Mouse (Mus musculus): Measurements from ENCODE around the gene Pik3c2a. TPM values are rescaled to one million over a fixed set of nuclear protein-coding genes. Genes with fewer than 3 reads are reported as not detected.
A peak's percentile ranks its signal among the peaks of the same experiment; 100 is the strongest.

The Pik3c2a gene
- polyA plus RNA-seq, 1 experiment, result 67.7 TPM

DNA sequence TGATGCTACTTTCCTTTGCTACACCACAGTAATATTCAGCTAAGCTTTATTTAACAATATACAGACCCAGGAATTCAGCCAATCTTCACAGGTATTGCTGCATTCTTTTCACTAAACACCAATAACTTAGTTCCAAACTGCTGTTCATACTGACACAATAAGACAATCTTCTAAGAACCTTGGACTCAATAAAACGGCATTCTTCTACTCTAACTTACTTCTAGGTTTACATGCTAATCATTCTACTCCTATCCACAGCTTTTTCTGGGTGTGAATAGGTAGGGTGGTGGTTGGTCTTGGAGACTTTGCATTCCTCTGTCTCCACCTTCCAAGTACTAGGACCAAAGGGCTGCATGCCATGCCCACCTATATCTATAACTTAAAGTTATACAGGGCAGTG is 69.0 kb downstream of the Pik3c2a start:
- H3K9ac ChIP-seq (ENCODE audit: low read depth, poor library complexity, severe bottlenecking), result no peak overlapping the region
- H3K4me1 ChIP-seq (ENCODE audit: control insufficient read depth, insufficient read depth, low read length), result no peaks in the 10 kb centered on the region
- H3K27ac ChIP-seq (ENCODE audit: insufficient read depth, low read length), result no peak overlapping the region
- peaks cover 2% of the 10 kb centered on the region; the same call in 1 of the 2 replicates for H3K36me3 ChIP-seq (ENCODE audit: control insufficient read depth, insufficient read depth, low read length, poor library complexity, severe bottlenecking)
- H3K9me3 ChIP-seq (replicated peaks; ENCODE audit: control insufficient read depth, insufficient read depth, low read length, poor library complexity, severe bottlenecking), result no peaks in the 10 kb centered on the region
- no peaks in the 10 kb centered on the region for H3K27me3 ChIP-seq (ENCODE audit: control insufficient read depth, insufficient read depth, low read length, poor library complexity, severe bottlenecking)
- TF ChIP-seq POLR2A (IDR thresholded peaks at IDR 0.05; ENCODE audit: insufficient read depth, low read length), result no peak
- TF ChIP-seq CTCF (IDR thresholded peaks at IDR 0.05; ENCODE audit: low read depth, low read length), result no peak
- no peak for TF ChIP-seq EP300 (IDR thresholded peaks at IDR 0.05; ENCODE audit: insufficient read depth, low read depth, low read length)
- no peak overlapping the region for H3K4me3 ChIP-seq (ENCODE audit: low read depth, low read length)

GRCm38 (mm10) chr7:116336226-116336625 is 107.0 kb downstream of the Pik3c2a start:
- H3K36me3 ChIP-seq (ENCODE audit: control insufficient read depth, insufficient read depth, low read length, poor library complexity, severe bottlenecking), result peaks cover 36% of the 10 kb centered on the region
- TF ChIP-seq POLR2A (IDR thresholded peaks at IDR 0.05; ENCODE audit: insufficient read depth, low read length) (no peak), CTCF (IDR thresholded peaks at IDR 0.05; ENCODE audit: low read depth, low read length) (no peak), EP300 (IDR thresholded peaks at IDR 0.05; ENCODE audit: insufficient read depth, low read depth, low read length) (no peak)
- no peaks in the 10 kb centered on the region for H3K9me3 ChIP-seq (replicated peaks; ENCODE audit: control insufficient read depth, insufficient read depth, low read length, poor library complexity, severe bottlenecking)
- no peak overlapping the region for H3K27ac ChIP-seq (ENCODE audit: insufficient read depth, low read length)
- no peaks in the 10 kb centered on the region for H3K27me3 ChIP-seq (ENCODE audit: control insufficient read depth, insufficient read depth, low read length, poor library complexity, severe bottlenecking)
- H3K4me3 ChIP-seq (ENCODE audit: low read depth, low read length), result no peak overlapping the region
- no peaks in the 10 kb centered on the region for H3K4me1 ChIP-seq (ENCODE audit: control insufficient read depth, insufficient read depth, low read length)
- 0 out of 2 replicates have a peak overlapping the region, but pooled peaks have one; percentile 35 for H3K9ac ChIP-seq (ENCODE audit: low read depth, poor library complexity, severe bottlenecking)

- H3K36me3 ChIP-seq (ENCODE audit: control insufficient read depth, insufficient read depth, low read length, poor library complexity, severe bottlenecking), result peaks cover 45% of the 10 kb centered on the region
- peak overlapping the region; percentile 90 for H3K9ac ChIP-seq (ENCODE audit: low read depth, poor library complexity, severe bottlenecking)
- TF ChIP-seq POLR2A (IDR thresholded peaks at IDR 0.05; ENCODE audit: insufficient read depth, low read length) (no peak), CTCF (IDR thresholded peaks at IDR 0.05; ENCODE audit: low read depth, low read length) (no peak), EP300 (IDR thresholded peaks at IDR 0.05; ENCODE audit: insufficient read depth, low read depth, low read length) (no peak)
These were observed 108.1 kb downstream of the Pik3c2a start for GRCm38 (mm10) chr7:116335133-116335532.

GRCm38 (mm10) chr7:116334669-116335038 is 108.6 kb downstream of the Pik3c2a start:
- Histone ChIP-seq H3K4me3 (ENCODE audit: low read depth, low read length) (peak overlapping the region; percentile 97), H3K9me3 (replicated peaks; ENCODE audit: control insufficient read depth, insufficient read depth, low read length, poor library complexity, severe bottlenecking) (no peaks in the 10 kb centered on the region), H3K36me3 (ENCODE audit: control insufficient read depth, insufficient read depth, low read length, poor library complexity, severe bottlenecking) (peaks cover 49% of the 10 kb centered on the region), H3K27ac (ENCODE audit: insufficient read depth, low read length) (peak overlapping the region; percentile 60), H3K27me3 (ENCODE audit: control insufficient read depth, insufficient read depth, low read length, poor library complexity, severe bottlenecking) (no peaks in the 10 kb centered on the region), H3K4me1 (ENCODE audit: control insufficient read depth, insufficient read depth, low read length) (no peaks in the 10 kb centered on the region), H3K9ac (ENCODE audit: low read depth, poor library complexity, severe bottlenecking) (peak overlapping the region; percentile 90)
- TF ChIP-seq POLR2A (IDR thresholded peaks at IDR 0.05; ENCODE audit: insufficient read depth, low read length) (no peak), EP300 (IDR thresholded peaks at IDR 0.05; ENCODE audit: insufficient read depth, low read depth, low read length) (no peak), CTCF (IDR thresholded peaks at IDR 0.05; ENCODE audit: low read depth, low read length) (no peak)

More at GRCm38 (mm10) chr7:116335133-116335532, 108.1 kb downstream of the Pik3c2a start:
- Histone ChIP-seq H3K9me3 (replicated peaks; ENCODE audit: control insufficient read depth, insufficient read depth, low read length, poor library complexity, severe bottlenecking) (no peaks in the 10 kb centered on the region), H3K4me3 (ENCODE audit: low read depth, low read length) (no peak overlapping the region), H3K4me1 (ENCODE audit: control insufficient read depth, insufficient read depth, low read length) (no peaks in the 10 kb centered on the region), H3K27ac (ENCODE audit: insufficient read depth, low read length) (no peak overlapping the region), H3K27me3 (ENCODE audit: control insufficient read depth, insufficient read depth, low read length, poor library complexity, severe bottlenecking) (no peaks in the 10 kb centered on the region)

DNA sequence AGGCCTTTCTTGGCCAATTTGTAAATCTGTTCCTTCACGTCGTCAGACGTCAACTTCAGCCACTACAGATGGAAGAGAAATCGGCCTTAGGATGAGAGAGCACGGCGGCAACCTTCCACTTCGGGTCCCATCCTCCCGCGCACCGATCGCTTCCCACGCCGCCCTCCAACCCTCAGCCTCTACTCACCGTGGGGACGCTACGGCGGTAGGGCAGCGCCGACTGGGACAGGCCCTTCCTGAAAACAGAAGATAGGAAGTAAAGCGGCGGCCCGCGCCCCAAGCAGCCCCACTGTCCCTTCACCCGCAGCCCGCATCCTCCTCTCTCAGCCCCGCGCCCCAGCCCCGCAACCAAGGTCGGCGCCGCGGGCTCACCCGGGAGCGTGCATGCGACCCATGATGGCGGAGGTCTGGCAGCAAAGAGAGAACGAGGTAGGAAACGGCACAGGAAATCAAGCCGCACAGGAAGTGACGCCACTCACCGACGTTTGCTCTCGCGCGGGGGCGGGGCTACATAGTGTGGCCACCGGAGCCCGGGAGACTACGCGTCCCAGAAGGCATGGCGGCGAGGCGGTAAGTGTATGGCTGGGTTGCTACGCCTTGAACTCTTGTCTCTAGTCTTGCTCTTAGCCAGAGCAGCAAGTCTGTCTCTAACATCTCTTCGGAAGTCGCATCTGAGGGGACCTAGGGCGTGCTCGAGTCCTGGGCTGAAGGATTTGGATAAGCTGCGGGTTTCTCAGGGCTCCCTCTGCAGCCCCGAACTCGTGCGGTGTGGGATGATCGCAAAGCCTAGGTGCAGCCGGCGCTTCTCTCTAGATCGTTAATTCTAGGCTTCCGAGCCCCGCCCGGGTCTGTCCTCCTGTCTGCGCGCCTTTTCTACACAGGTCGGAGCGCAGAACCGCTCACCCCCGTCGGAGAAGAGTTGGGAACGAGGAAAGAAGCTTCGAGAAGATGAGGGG is 109.3 kb downstream of the Pik3c2a start, which contains the start of gene Rps13:
TSS of gene Rps13 (minus strand) at position 483 of the 956 bp plus-strand sequence.
- Histone ChIP-seq H3K27me3 (ENCODE audit: control insufficient read depth, insufficient read depth, low read length, poor library complexity, severe bottlenecking) (no peaks in the 10 kb centered on the region), H3K36me3 (ENCODE audit: control insufficient read depth, insufficient read depth, low read length, poor library complexity, severe bottlenecking) (peaks cover 47% of the 10 kb centered on the region), H3K4me1 (ENCODE audit: control insufficient read depth, insufficient read depth, low read length) (no peaks in the 10 kb centered on the region), H3K4me3 (ENCODE audit: low read depth, low read length) (peak within 1 kb of the TSS; percentile 97), H3K27ac (ENCODE audit: insufficient read depth, low read length) (peak within 1 kb of the TSS; percentile 74), H3K9me3 (replicated peaks; ENCODE audit: control insufficient read depth, insufficient read depth, low read length, poor library complexity, severe bottlenecking) (no peaks in the 10 kb centered on the region), H3K9ac (ENCODE audit: low read depth, poor library complexity, severe bottlenecking) (peak within 1 kb of the TSS; percentile 90)
- TF ChIP-seq EP300 (IDR thresholded peaks at IDR 0.05; ENCODE audit: insufficient read depth, low read depth, low read length) (0 out of 2 replicates have a peak, but pooled peaks have one; percentile 5), POLR2A (IDR thresholded peaks at IDR 0.05; ENCODE audit: insufficient read depth, low read length) (peak; percentile 86), CTCF (IDR thresholded peaks at IDR 0.05; ENCODE audit: low read depth, low read length) (no peak)

DNA sequence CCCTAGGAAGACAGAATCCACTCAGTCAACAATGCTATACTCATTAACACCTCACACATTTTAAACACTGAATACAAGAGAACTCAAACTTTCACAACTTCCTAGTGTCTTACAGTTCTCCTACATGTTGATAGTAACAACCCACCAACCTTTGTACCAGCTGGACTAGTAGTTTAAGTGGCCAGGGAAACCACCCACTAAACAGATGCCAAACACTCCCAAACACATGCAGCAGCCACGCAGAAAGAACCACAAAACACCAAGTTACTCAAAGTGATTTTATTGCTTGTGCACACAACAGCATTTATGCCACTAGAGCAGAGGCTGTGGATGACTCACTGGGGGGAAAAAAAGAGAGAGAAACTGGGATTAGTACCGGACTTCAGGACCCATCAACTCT is 112.0 kb downstream of the Pik3c2a start:
- Histone ChIP-seq H3K9ac (ENCODE audit: low read depth, poor library complexity, severe bottlenecking) (no peak overlapping the region), H3K27me3 (ENCODE audit: control insufficient read depth, insufficient read depth, low read length, poor library complexity, severe bottlenecking) (no peaks in the 10 kb centered on the region), H3K27ac (ENCODE audit: insufficient read depth, low read length) (0 out of 2 replicates have a peak overlapping the region, but pooled peaks have one; percentile 8), H3K9me3 (replicated peaks; ENCODE audit: control insufficient read depth, insufficient read depth, low read length, poor library complexity, severe bottlenecking) (no peaks in the 10 kb centered on the region), H3K4me1 (ENCODE audit: control insufficient read depth, insufficient read depth, low read length) (no peaks in the 10 kb centered on the region), H3K4me3 (ENCODE audit: low read depth, low read length) (no peak overlapping the region), H3K36me3 (ENCODE audit: control insufficient read depth, insufficient read depth, low read length, poor library complexity, severe bottlenecking) (peaks cover 40% of the 10 kb centered on the region)
- no peak for TF ChIP-seq POLR2A (IDR thresholded peaks at IDR 0.05; ENCODE audit: insufficient read depth, low read length)
- TF ChIP-seq CTCF (IDR thresholded peaks at IDR 0.05; ENCODE audit: low read depth, low read length), result no peak
- TF ChIP-seq EP300 (IDR thresholded peaks at IDR 0.05; ENCODE audit: insufficient read depth, low read depth, low read length), result no peak

All from ES-Bruce4 (cell line).